Comparison of ENCODE assay signal across 24 mouse cellular contexts in the genomic region with DNA sequence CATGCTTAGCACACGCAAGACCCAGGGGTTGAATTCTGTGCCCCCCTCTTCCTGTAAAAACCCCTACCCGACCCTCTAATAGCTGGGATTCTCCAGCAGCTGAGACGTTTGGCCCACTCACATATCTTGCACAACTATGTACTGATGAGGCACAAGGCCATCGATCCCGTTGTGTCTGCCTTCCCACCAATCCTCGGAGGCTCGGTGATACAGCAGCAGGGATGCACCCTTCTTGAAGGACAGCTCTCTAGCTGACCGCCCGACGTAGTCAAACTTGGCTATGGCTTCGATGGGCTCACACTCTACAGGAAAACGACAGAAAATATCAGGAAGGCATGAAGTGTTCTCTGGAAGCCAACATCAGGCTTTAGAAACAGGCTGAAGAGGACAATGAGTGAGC. TPM values are rescaled to one million over a fixed set of nuclear protein-coding genes. Genes with fewer than 3 reads are reported as not detected.
DNase-seq lines count a peak whose midpoint lies in the region; ATAC-seq and TF ChIP-seq lines count a peak whose summit lies in the region.
"Had no signal": no experiment of that assay in that cellular context is flagged by ENCODE, and none has a peak within 500 bp of the region (broad histone marks: within the 10 kb centered on the region; RNA-seq: fewer than 3 reads in every experiment).

No protein-coding gene starts in this region.

- no peak overlapping the region for H3K4me3 ChIP-seq in heart, adult 2 months
- H3K4me3 ChIP-seq in midbrain, embryonic 11.5 days (ENCODE audit: low read depth, low read length) = no peak overlapping the region
- H3K4me3 ChIP-seq in midbrain, embryonic 16.5 days (ENCODE audit: low read depth, low read length) = no peak overlapping the region
- H3K4me3 ChIP-seq: embryonic facial prominence, embryonic 10.5 days; embryonic facial prominence, embryonic 12.5 days; forebrain, embryonic 12.5 days had no signal

- no peak for TF ChIP-seq CTCF in heart, adult 2 months (IDR thresholded peaks at IDR 0.05)

- H3K4me2 ChIP-seq in midbrain, embryonic 11.5 days = no peak overlapping the region
- no peak overlapping the region for H3K4me2 ChIP-seq in midbrain, embryonic 16.5 days (ENCODE audit: low read length)
- H3K4me2 ChIP-seq: embryonic facial prominence, embryonic 12.5 days; forebrain, embryonic 12.5 days had no signal

- TF ChIP-seq EP300 in heart, adult 2 months (IDR thresholded peaks at IDR 0.05; ENCODE audit: insufficient read depth, low read depth, low read length) = no peak

- H3K36me3 ChIP-seq in heart, adult 2 months (ENCODE audit: control insufficient read depth, insufficient read depth, low read length) = no peaks in the 10 kb centered on the region
- peaks cover 2% of the 10 kb centered on the region; the same call in 1 of the 2 replicates for H3K36me3 ChIP-seq in midbrain, embryonic 11.5 days (ENCODE audit: control insufficient read depth, insufficient read depth, low read length)
- H3K36me3 ChIP-seq in midbrain, embryonic 16.5 days (ENCODE audit: control insufficient read depth, insufficient read depth, low read length) = peaks cover 16% of the 10 kb centered on the region
- H3K36me3 ChIP-seq: G1E had no signal

- no peaks in the 10 kb centered on the region for H3K4me1 ChIP-seq in heart, adult 2 months (ENCODE audit: control insufficient read depth, insufficient read depth, low read length)
- H3K4me1 ChIP-seq in midbrain, embryonic 11.5 days (ENCODE audit: control insufficient read depth, insufficient read depth, low read length) = peaks cover 6% of the 10 kb centered on the region
- peaks cover 8% of the 10 kb centered on the region for H3K4me1 ChIP-seq in midbrain, embryonic 16.5 days (ENCODE audit: control insufficient read depth, insufficient read depth, low read length)

- no peak overlapping the region for H3K27ac ChIP-seq in heart, adult 2 months
- H3K27ac ChIP-seq in midbrain, embryonic 11.5 days (ENCODE audit: low read depth, low read length) = no peak overlapping the region
- no peak overlapping the region for H3K27ac ChIP-seq in midbrain, embryonic 16.5 days (ENCODE audit: low read length)
- H3K27ac ChIP-seq: embryonic facial prominence, embryonic 10.5 days; embryonic facial prominence, embryonic 12.5 days; forebrain, embryonic 12.5 days had no signal

- 89% methylated on average over 12 of the region's 12 CpGs for WGBS in heart, adult 2 months
- WGBS in midbrain, embryonic 11.5 days = 92% methylated on average over 12 of the region's 12 CpGs
- 96% methylated on average over 12 of the region's 12 CpGs for WGBS in midbrain, embryonic 16.5 days

- intact Hi-C loops in heart, adult 2 months (cut with DNase I) = no loop called here

- no peak for TF ChIP-seq POLR2A in heart, adult 2 months (IDR thresholded peaks at IDR 0.05; ENCODE audit: insufficient read depth, low read depth, low read length)

- H3K9ac ChIP-seq in heart, adult 2 months (ENCODE audit: low read depth, low read length) = no peak overlapping the region
- no peak overlapping the region for H3K9ac ChIP-seq in midbrain, embryonic 11.5 days (ENCODE audit: low read length)
- no peak overlapping the region for H3K9ac ChIP-seq in midbrain, embryonic 16.5 days (ENCODE audit: low read depth, low read length)
- H3K9ac ChIP-seq: embryonic facial prominence, embryonic 12.5 days; forebrain, embryonic 12.5 days; forebrain, postnatal 0 days had no signal

- no peak for ATAC-seq in midbrain, embryonic 11.5 days (ENCODE audit: low FRiP score)
- no peak for ATAC-seq in midbrain, embryonic 16.5 days
- ATAC-seq: activated CD4-positive, CD25-positive, alpha-beta regulatory T cell, adult 4 months; CD4-positive, CD25-positive, alpha-beta regulatory T cell, adult 4 months; forebrain, embryonic 14.5 days; forebrain, postnatal 0 days; Patski had no signal

- peak; percentile 14 for DNase-seq in adrenal gland, postnatal 14 days
- DNase-seq in adrenal gland, postnatal 36 days = no peak
- DNase-seq in heart, adult 11 months = peak; percentile 70
- no peak for DNase-seq in heart, adult 2 months
- peak; percentile 12 for DNase-seq in midbrain, embryonic 11.5 days (ENCODE audit: low spot score, missing footprints)
- DNase-seq: adrenal gland, adult 8-10 months; adrenal gland, postnatal 25 days; B cell, adult 2 months; cerebellum, adult 11-12 months; cerebellum, adult 2 months; cerebellum, adult 9-10 months; cerebellum, postnatal 10 days; cerebellum, postnatal 25 days; forebrain, postnatal 0 days had no signal

- H3K9me3 ChIP-seq in midbrain, embryonic 11.5 days (ENCODE audit: control insufficient read depth, low read length) = no peaks in the 10 kb centered on the region
- no peaks in the 10 kb centered on the region for H3K9me3 ChIP-seq in midbrain, embryonic 16.5 days (replicated peaks; ENCODE audit: control insufficient read depth, low read length, poor library complexity, severe bottlenecking)
- H3K9me3 ChIP-seq: embryonic facial prominence, embryonic 10.5 days; embryonic facial prominence, embryonic 12.5 days; forebrain, embryonic 12.5 days had no signal

- H3K27me3 ChIP-seq in heart, adult 2 months (ENCODE audit: control insufficient read depth, insufficient read depth, low read length) = no peaks in the 10 kb centered on the region
- no peaks in the 10 kb centered on the region for H3K27me3 ChIP-seq in midbrain, embryonic 11.5 days (ENCODE audit: control insufficient read depth, insufficient read depth, low read length)
- H3K27me3 ChIP-seq in midbrain, embryonic 16.5 days (ENCODE audit: control insufficient read depth, insufficient read depth, low read depth, low read length) = no peaks in the 10 kb centered on the region
- H3K27me3 ChIP-seq: CH12.LX; embryonic facial prominence, embryonic 12.5 days; forebrain, embryonic 12.5 days; Patski had no signal

- H3K79me2 ChIP-seq in heart, adult 2 months (replicated peaks; ENCODE audit: control insufficient read depth, insufficient read depth, low read length) = no peaks in the 10 kb centered on the region

RNA-seq across cellular contexts. Expression of gene BC048403, which starts 54.7 kb away (rescaled TPM):
- total RNA-seq in adrenal gland, postnatal 14 days (2021) = 8.5 and 9.0 TPM in 2 replicates
- total RNA-seq in adrenal gland, postnatal 36 days (2021) = 10 to 100 TPM in 1 of 2 experiments, 1 to 10 TPM in 1; 9.0 to 13.3 TPM
- total RNA-seq in heart, adult 2 months (2021) = 1 to 10 TPM; 2.0 to 2.2 TPM
- 1.9 and 2.8 TPM in 2 replicates for polyA plus RNA-seq in heart, adult 2 months (2012; rRNA removed)
- polyA plus RNA-seq in midbrain, embryonic 11.5 days (2014; fragmentation: Nextera tagmentation; extraction: Ambion mirVana) = 3.1 and 3.4 TPM in 2 replicates
- polyA plus RNA-seq in midbrain, embryonic 16.5 days (2015; fragmentation: Nextera tagmentation; extraction: Ambion mirVana) = 2.3 and 2.4 TPM in 2 replicates

Comparison
In these comparisons a context has a peak if more than half of its experiments do, and no peak if none do; other contexts are left out.
1. DNase-seq: peak in adrenal gland, postnatal 14 days (single experiment), heart, adult 11 months (single experiment) and midbrain, embryonic 11.5 days (single experiment); none in adrenal gland, postnatal 36 days (0 of 2) and heart, adult 2 months (0 of 2).